Mouse (Mus musculus) liver, embryonic 13.5 days (tissue): ENCODE measurements around the gene Usp53. TPM values are rescaled to one million over a fixed set of nuclear protein-coding genes. Genes with fewer than 3 reads are reported as not detected.

Source experiments
- ATAC-seq: fragments of 200-750 bp; cut with Nextera tagmentation; 2 replicates; pipeline ENCODE4 v1.8.0; 2017; ENCODE audit warnings: low read depth, mild to moderate bottlenecking, moderate number of reproducible peaks, moderate library complexity
- DNase-seq: peaks from one replicate; pipeline ENCODE4 v3.0.0; 2022
- H3K27ac ChIP-seq: fragments of 300-500 bp; sonication (generic); 2 replicates; pipeline ENCODE4 v1.5.1; 2015; ENCODE audit warnings: moderate library complexity, mild to moderate bottlenecking, inconsistent platforms
- H3K27me3 ChIP-seq: fragments of 300-500 bp; sonication (generic); 2 replicates; pipeline ENCODE4 v1.6.1; 2015; ENCODE audit warnings: mild to moderate bottlenecking, inconsistent platforms
- H3K36me3 ChIP-seq: fragments of 300-500 bp; sonication (generic); 2 replicates; pipeline ENCODE4 v1.6.1; 2015; ENCODE audit warnings: mild to moderate bottlenecking, inconsistent platforms
- H3K4me1 ChIP-seq: fragments of 300-500 bp; sonication (generic); replicated peaks from 2 replicates; pipeline ENCODE4 v1.6.1; 2015; ENCODE audit warnings: inconsistent platforms
- H3K4me2 ChIP-seq: fragments of 300-500 bp; sonication (generic); 2 replicates; pipeline ENCODE4 v1.6.1; 2015; ENCODE audit warnings: inconsistent platforms, mild to moderate bottlenecking, moderate library complexity
- H3K4me3 ChIP-seq: fragments of 300-500 bp; sonication (generic); replicated peaks from 2 replicates; pipeline ENCODE4 v1.5.1; 2015; ENCODE audit warnings: mild to moderate bottlenecking, inconsistent platforms
- H3K9ac ChIP-seq: fragments of 300-500 bp; sonication (generic); 2 replicates; pipeline ENCODE4 v1.6.1; 2015; ENCODE audit warnings: mild to moderate bottlenecking, inconsistent platforms
- H3K9me3 ChIP-seq: fragments of 300-500 bp; sonication (generic); replicated peaks from 2 replicates; pipeline ENCODE4 v1.6.1; 2016; ENCODE audit warnings: inconsistent platforms
- WGBS: fragments of 180-500 bp; shearing (Covaris S2); methylation state at CpG from one replicate; pipeline ENCODE4 v1.1.7; 2015; ENCODE audit not compliant: insufficient replicate concordance; 5-methylcytosine and 5-hydroxymethylcytosine counted together
- polyA plus RNA-seq: library from polyadenylated mRNA; unstranded; fragments of >200 nt; fragmentation: Nextera tagmentation; extraction: Ambion mirVana; gene quantifications from 2 replicates; pipeline ENCODE4 v1.2.1, GENCODE M21; 2015

The Usp53 gene
- polyA plus RNA-seq, 1 experiment from 2014 or later, result 1.7 TPM

DNA sequence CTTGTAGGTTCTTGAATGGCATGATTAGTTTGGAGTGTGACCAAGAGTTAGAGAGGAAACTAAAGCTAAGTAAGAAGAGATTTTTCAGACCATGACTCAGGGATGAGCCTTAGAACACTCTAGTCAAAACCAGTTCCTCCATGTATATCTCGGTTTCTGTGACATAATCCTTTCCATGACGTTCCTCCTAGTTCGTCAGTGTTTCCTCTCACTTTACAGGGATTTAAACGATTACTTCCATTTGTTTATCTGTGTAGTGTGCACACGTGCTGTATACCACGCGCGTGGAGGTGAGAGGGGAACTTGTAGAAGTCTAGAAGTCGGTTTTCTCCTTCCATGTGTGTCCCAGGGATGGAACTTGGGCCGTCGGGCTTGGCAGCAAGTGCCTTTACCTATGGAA lies 2.6 kb upstream of the Usp53 start:
- Histone ChIP-seq H3K27ac (no peak overlapping the region), H3K27me3 (no peaks in the 10 kb centered on the region), H3K9me3 (no peaks in the 10 kb centered on the region), H3K4me2 (no peak overlapping the region), H3K4me3 (no peak overlapping the region), H3K36me3 (no peaks in the 10 kb centered on the region), H3K4me1 (peaks cover 26% of the 10 kb centered on the region), H3K9ac (no peak overlapping the region)
- ATAC-seq, result no peak
- WGBS, result 65% methylated on average over 11 of the region's 11 CpGs
- DNase-seq, result no peak

DNA sequence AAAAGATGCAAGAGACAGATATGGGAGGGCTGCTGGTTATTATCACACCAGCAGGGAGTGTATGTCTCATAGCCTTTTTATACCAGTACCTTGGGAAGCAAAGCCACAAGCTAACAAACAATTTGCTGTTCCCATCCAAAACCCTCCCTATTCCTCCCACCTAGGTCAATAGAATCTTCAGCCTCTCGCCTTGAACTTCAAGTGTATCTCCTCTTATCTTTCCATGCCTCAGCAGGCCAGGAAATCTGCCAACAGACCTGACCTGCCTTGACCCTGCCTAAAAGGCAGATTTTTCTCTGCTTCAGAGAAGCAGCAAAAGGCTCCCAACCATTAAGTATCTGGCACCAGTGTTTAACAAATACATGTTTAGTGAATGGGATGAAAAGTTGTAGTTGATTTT lies 2.1 kb upstream of the Usp53 start:
- Histone ChIP-seq H3K27ac (no peak overlapping the region), H3K27me3 (no peaks in the 10 kb centered on the region), H3K9ac (no peak overlapping the region), H3K4me1 (peaks cover 26% of the 10 kb centered on the region), H3K9me3 (no peaks in the 10 kb centered on the region), H3K36me3 (no peaks in the 10 kb centered on the region), H3K4me3 (no peak overlapping the region), H3K4me2 (no peak overlapping the region)
- 7% methylated on average over 1 of the region's 1 CpGs for WGBS
- ATAC-seq, result no peak
- no peak for DNase-seq

GRCm38 (mm10) chr3:122985183-122985944 lies 1.1 kb upstream of the Usp53 start:
- peak overlapping the region; percentile 97 for H3K4me2 ChIP-seq
- peak overlapping the region; percentile 79 for H3K4me3 ChIP-seq
- H3K27me3 ChIP-seq, result no peaks in the 10 kb centered on the region
- no peaks in the 10 kb centered on the region for H3K9me3 ChIP-seq
- peak overlapping the region; percentile 84 for H3K9ac ChIP-seq
- H3K27ac ChIP-seq, result no peak overlapping the region
- peaks cover 26% of the 10 kb centered on the region for H3K4me1 ChIP-seq
- WGBS, result 31% methylated on average over 13 of the region's 13 CpGs
- DNase-seq (no peak), ATAC-seq (no peak)
- H3K36me3 ChIP-seq, result no peaks in the 10 kb centered on the region

- Histone ChIP-seq H3K9me3 (no peaks in the 10 kb centered on the region), H3K4me1 (peaks cover 26% of the 10 kb centered on the region), H3K9ac (peak overlapping the region; percentile 80), H3K27me3 (no peaks in the 10 kb centered on the region), H3K4me3 (peak overlapping the region; percentile 79), H3K4me2 (peak overlapping the region; percentile 97), H3K27ac (peak overlapping the region; percentile 92), H3K36me3 (no peaks in the 10 kb centered on the region)
- ATAC-seq (peak; percentile 75), DNase-seq (no peak)
- WGBS, result under 1% methylated on average over 30 of the region's 30 CpGs
These were observed 461 bp downstream of the Usp53 start for GRCm38 (mm10) chr3:122983849-122984248.

- no peaks in the 10 kb centered on the region for H3K36me3 ChIP-seq
- ATAC-seq, result peak; percentile 81
- H3K27ac ChIP-seq, result no peak overlapping the region
- H3K9me3 ChIP-seq, result no peaks in the 10 kb centered on the region
- no peak overlapping the region for H3K9ac ChIP-seq
- no peak overlapping the region for H3K4me3 ChIP-seq
- peaks cover 8% of the 10 kb centered on the region for H3K4me1 ChIP-seq
- no peak overlapping the region for H3K4me2 ChIP-seq
- 43% methylated on average over 1 of the region's 1 CpGs for WGBS
- H3K27me3 ChIP-seq, result no peaks in the 10 kb centered on the region
- no peak for DNase-seq
These were observed 8.3 kb downstream of the Usp53 start for GRCm38 (mm10) chr3:122975964-122976363.

- no peaks in the 10 kb centered on the region for H3K27me3 ChIP-seq
- H3K4me1 ChIP-seq, result peaks cover 8% of the 10 kb centered on the region
- no peaks in the 10 kb centered on the region for H3K36me3 ChIP-seq
- H3K4me2 ChIP-seq, result no peak overlapping the region
- no peaks in the 10 kb centered on the region for H3K9me3 ChIP-seq
- WGBS, result 69% methylated on average over 4 of the region's 4 CpGs
- no peak for DNase-seq
- no peak for ATAC-seq
- H3K4me3 ChIP-seq, result no peak overlapping the region
- H3K9ac ChIP-seq, result no peak overlapping the region
- no peak overlapping the region for H3K27ac ChIP-seq
These were observed 8.9 kb downstream of the Usp53 start for GRCm38 (mm10) chr3:122975363-122975762.

DNA sequence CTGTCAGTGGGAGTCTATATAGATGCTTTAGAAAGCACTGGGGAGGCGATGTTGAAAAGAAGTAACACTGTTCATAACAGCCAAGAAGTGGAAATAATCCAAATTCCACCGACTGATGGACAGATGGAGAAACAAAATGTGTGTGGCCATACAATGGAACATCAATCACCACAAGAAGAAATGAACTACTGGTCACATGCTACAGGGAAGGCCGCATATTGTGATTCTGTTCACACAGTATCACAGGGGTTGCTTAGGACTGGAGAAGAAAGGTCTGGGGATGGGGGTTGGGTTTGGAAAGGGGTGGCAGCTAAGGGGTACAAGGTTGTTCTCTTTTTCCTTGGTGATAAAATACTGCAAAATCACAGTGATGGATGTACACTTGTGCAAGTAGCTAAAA lies 9.5 kb downstream of the Usp53 start:
- H3K9me3 ChIP-seq, result no peaks in the 10 kb centered on the region
- H3K36me3 ChIP-seq, result no peaks in the 10 kb centered on the region
- H3K4me2 ChIP-seq, result no peak overlapping the region
- H3K4me3 ChIP-seq, result no peak overlapping the region
- WGBS, result 65% methylated on average over 3 of the region's 3 CpGs
- no peak for DNase-seq
- H3K27ac ChIP-seq, result no peak overlapping the region
- no peak for ATAC-seq
- H3K4me1 ChIP-seq, result peaks cover 8% of the 10 kb centered on the region
- H3K27me3 ChIP-seq, result no peaks in the 10 kb centered on the region
- no peak overlapping the region for H3K9ac ChIP-seq

- no peak overlapping the region for H3K27ac ChIP-seq
- no peak overlapping the region for H3K4me3 ChIP-seq
- peaks cover 6% of the 10 kb centered on the region; the same call in 1 of the 2 replicates for H3K36me3 ChIP-seq
- peaks cover 8% of the 10 kb centered on the region for H3K4me1 ChIP-seq
- no peak overlapping the region for H3K9ac ChIP-seq
- ATAC-seq (no peak), DNase-seq (no peak)
- H3K9me3 ChIP-seq, result no peaks in the 10 kb centered on the region
- H3K27me3 ChIP-seq, result no peaks in the 10 kb centered on the region
- WGBS, result 56% methylated on average over 3 of the region's 3 CpGs
- H3K4me2 ChIP-seq, result no peak overlapping the region
These were observed 12.0 kb downstream of the Usp53 start for GRCm38 (mm10) chr3:122972126-122972822.

- Histone ChIP-seq H3K27ac (no peak overlapping the region), H3K36me3 (peaks cover 8% of the 10 kb centered on the region; the same call in 1 of the 2 replicates), H3K4me3 (no peak overlapping the region), H3K9ac (no peak overlapping the region), H3K27me3 (no peaks in the 10 kb centered on the region), H3K4me1 (no peaks in the 10 kb centered on the region), H3K9me3 (no peaks in the 10 kb centered on the region), H3K4me2 (no peak overlapping the region)
- DNase-seq (no peak), ATAC-seq (no peak)
- 80% methylated on average over 9 of the region's 9 CpGs for WGBS
These were observed 15.9 kb downstream of the Usp53 start for GRCm38 (mm10) chr3:122968391-122968790.

- Histone ChIP-seq H3K9me3 (no peaks in the 10 kb centered on the region), H3K4me2 (no peak overlapping the region), H3K9ac (no peak overlapping the region), H3K4me3 (no peak overlapping the region), H3K27ac (no peak overlapping the region), H3K27me3 (no peaks in the 10 kb centered on the region), H3K36me3 (peaks cover 13% of the 10 kb centered on the region; the same call in 1 of the 2 replicates), H3K4me1 (no peaks in the 10 kb centered on the region)
- DNase-seq, result no peak
- WGBS, result 54% methylated on average over 5 of the region's 5 CpGs
- no peak for ATAC-seq
These were observed 20.0 kb downstream of the Usp53 start for GRCm38 (mm10) chr3:122964301-122964700.

DNA sequence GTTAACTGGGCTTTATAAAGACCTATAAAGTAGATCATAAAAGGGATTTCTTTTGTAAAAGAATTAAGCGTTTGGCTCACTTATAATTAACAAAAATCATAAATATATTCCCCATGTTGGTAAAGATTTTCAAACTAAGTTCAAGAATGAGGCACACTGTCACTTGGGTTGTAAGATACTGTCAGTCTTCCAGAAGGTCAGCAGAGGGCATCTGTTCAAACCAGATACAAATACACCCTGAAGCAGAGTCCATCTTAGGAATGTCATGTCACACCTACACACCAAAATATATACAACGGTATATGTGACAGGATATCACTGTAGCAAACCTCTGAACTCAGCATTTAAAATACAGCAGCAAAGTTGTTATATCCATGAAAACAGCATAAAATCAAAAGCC lies 34.2 kb downstream of the Usp53 start:
- Histone ChIP-seq H3K9ac (no peak overlapping the region), H3K4me2 (no peak overlapping the region), H3K27me3 (no peaks in the 10 kb centered on the region), H3K4me1 (no peaks in the 10 kb centered on the region), H3K4me3 (no peak overlapping the region), H3K9me3 (no peaks in the 10 kb centered on the region), H3K27ac (no peak overlapping the region), H3K36me3 (peaks cover 12% of the 10 kb centered on the region)
- WGBS, result 79% methylated on average over 2 of the region's 2 CpGs
- DNase-seq (no peak), ATAC-seq (no peak)
